Mouse (Mus musculus): Measurements from ENCODE around the gene Chaf1a.

GRCm38 (mm10) chr17:56098711-56099572 lies 58.7 kb downstream of the Chaf1a start:
- TF ChIP-seq CTCF (IDR thresholded peaks at IDR 0.05) (peak; percentile 33; the same call in 1 of the 2 replicates), EP300 (IDR thresholded peaks at IDR 0.05) (no peak)

Measured in lung, postnatal 0 days (tissue).